Mouse (Mus musculus): Measurements from ENCODE around the gene Otogl. TPM values are rescaled to one million over a fixed set of nuclear protein-coding genes. Genes with fewer than 3 reads are reported as not detected.

The Otogl gene
- polyA plus RNA-seq, 1 experiment from 2014 or later, result 0.25 TPM

DNA sequence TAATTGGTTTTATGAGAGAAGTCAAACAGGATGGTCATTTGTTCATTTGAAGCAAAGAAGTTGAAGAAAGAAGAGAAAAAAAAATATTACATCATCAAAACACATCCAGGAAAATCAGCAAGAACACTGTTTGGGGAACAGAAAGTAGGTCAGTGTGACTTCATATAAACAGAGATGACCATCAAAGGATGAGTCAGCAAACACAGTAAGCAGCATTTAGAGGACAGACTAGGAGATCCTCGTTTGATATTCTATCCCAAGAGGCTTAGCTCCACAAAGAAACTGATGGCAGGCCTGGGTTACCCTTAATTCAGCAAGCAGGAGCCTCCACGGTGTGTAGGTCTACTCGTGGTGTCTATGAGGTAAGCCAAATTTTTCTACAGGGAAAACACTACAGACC lies 31.9 kb upstream of the Otogl start:
- no peak overlapping the region for H3K9ac ChIP-seq
- no peak overlapping the region for H3K4me2 ChIP-seq
- H3K27me3 ChIP-seq (ENCODE audit: insufficient read depth, low read length), result no peaks in the 10 kb centered on the region
- H3K4me1 ChIP-seq (ENCODE audit: insufficient read depth), result no peaks in the 10 kb centered on the region
- no peak overlapping the region for H3K27ac ChIP-seq (ENCODE audit: low read depth)
- H3K9me3 ChIP-seq (ENCODE audit: low read depth, low read length), result no peaks in the 10 kb centered on the region
- DNase-seq, result no peak
- 74% methylated on average over 3 of the region's 3 CpGs for WGBS
- no peaks in the 10 kb centered on the region for H3K36me3 ChIP-seq (ENCODE audit: insufficient read depth)
- no peak for ATAC-seq (ENCODE audit: insufficient read depth)
- TF ChIP-seq CTCF (IDR thresholded peaks at IDR 0.05; ENCODE audit: low read depth), result no peak
- no peak overlapping the region for H3K4me3 ChIP-seq (ENCODE audit: low read depth, low read length)

DNA sequence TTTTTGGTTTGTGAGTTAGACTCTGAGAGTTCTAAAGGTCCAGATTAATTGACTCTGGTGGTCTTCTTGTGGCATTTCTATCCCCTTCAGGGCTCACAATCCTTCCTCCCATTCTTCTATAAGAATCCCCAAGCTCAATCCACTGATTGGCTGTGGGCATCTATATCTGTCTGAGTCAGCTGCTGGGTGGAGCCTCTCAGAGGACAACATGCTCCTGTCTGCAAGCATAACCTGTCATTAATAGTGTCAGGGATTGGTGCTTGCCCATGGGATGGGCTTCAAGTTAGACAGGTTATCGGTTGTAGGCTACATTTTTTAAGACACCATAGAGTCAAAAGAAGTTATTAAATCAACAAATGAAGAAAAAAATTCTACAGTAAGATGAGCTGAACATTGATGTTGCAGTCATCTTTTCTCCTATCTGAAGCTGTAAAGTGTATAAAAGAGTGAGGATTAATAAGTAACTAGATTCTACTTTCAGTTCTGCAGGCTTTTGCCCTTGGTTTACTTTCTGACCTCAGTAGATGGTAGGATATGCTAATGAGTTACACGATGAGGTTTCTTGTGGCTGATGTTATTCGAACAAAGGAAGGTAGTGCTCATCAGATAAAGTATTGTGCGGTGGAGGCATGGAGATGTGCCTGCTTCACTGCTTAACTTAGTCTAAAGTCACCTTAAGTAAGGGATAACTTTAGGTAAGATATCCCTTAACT lies 29.4 kb upstream of the Otogl start:
- H3K27ac ChIP-seq (ENCODE audit: low read depth), result no peak overlapping the region
- WGBS, result 88% methylated on average over 4 of the region's 4 CpGs
- no peaks in the 10 kb centered on the region for H3K9me3 ChIP-seq (ENCODE audit: low read depth, low read length)
- H3K4me3 ChIP-seq (ENCODE audit: low read depth, low read length), result no peak overlapping the region
- ATAC-seq (ENCODE audit: insufficient read depth), result no peak
- no peak overlapping the region for H3K4me2 ChIP-seq
- H3K4me1 ChIP-seq (ENCODE audit: insufficient read depth), result no peaks in the 10 kb centered on the region
- no peak for DNase-seq
- H3K36me3 ChIP-seq (ENCODE audit: insufficient read depth), result no peaks in the 10 kb centered on the region
- H3K9ac ChIP-seq, result no peak overlapping the region
- TF ChIP-seq CTCF (IDR thresholded peaks at IDR 0.05; ENCODE audit: low read depth), result no peak
- no peaks in the 10 kb centered on the region for H3K27me3 ChIP-seq (ENCODE audit: insufficient read depth, low read length)

DNA sequence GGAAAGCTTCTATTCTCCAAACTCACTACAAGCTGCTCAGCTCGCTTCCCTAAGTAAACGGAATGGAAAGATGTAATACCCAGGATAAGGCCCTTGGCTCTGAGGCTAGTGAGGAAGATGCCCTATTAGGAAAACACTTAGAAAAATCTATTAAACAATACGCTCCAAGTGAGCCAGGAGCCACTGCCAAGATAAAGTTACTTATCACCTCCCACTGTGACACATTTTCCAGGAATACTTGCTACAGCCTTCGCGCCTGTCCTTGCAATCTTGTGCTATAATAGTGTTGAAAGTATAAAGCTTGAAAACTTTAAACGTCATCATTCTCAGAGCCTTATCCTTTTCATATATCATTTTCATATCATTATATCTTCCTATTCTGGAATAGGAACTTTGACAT lies 28.4 kb upstream of the Otogl start:
- Histone ChIP-seq H3K9ac (no peak overlapping the region), H3K9me3 (ENCODE audit: low read depth, low read length) (no peaks in the 10 kb centered on the region), H3K27ac (ENCODE audit: low read depth) (no peak overlapping the region), H3K36me3 (ENCODE audit: insufficient read depth) (no peaks in the 10 kb centered on the region), H3K4me2 (no peak overlapping the region), H3K4me1 (ENCODE audit: insufficient read depth) (no peaks in the 10 kb centered on the region), H3K27me3 (ENCODE audit: insufficient read depth, low read length) (no peaks in the 10 kb centered on the region), H3K4me3 (ENCODE audit: low read depth, low read length) (no peak overlapping the region)
- no peak for ATAC-seq (ENCODE audit: insufficient read depth)
- no peak for TF ChIP-seq CTCF (IDR thresholded peaks at IDR 0.05; ENCODE audit: low read depth)
- DNase-seq, result no peak
- 67% methylated on average over 6 of the region's 6 CpGs for WGBS

DNA sequence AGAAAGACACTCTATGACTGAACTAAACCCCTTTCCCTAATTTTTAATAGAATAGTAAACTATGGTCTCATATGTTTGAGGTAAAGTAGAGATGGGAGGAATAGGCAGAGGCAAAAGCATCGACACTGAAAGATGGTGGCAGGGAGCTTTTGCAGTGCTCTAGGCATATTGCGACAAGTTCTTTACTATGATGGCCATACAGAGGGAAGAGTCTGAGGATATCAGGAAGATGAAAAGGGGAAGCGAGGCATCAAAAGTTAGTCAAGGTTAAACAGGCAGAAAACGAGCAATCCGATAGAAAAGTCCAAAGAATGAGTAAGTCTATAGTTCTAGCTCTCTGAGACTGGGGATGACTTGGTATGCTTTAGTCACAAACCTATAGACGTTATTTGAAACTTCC lies 27.9 kb upstream of the Otogl start:
- no peaks in the 10 kb centered on the region for H3K9me3 ChIP-seq (ENCODE audit: low read depth, low read length)
- H3K27ac ChIP-seq (ENCODE audit: low read depth), result no peak overlapping the region
- no peaks in the 10 kb centered on the region for H3K36me3 ChIP-seq (ENCODE audit: insufficient read depth)
- ATAC-seq (ENCODE audit: insufficient read depth) (no peak), DNase-seq (no peak)
- H3K4me1 ChIP-seq (ENCODE audit: insufficient read depth), result no peaks in the 10 kb centered on the region
- no peak overlapping the region for H3K4me2 ChIP-seq
- no peak overlapping the region for H3K9ac ChIP-seq
- WGBS, result 84% methylated on average over 6 of the region's 6 CpGs
- no peak for TF ChIP-seq CTCF (IDR thresholded peaks at IDR 0.05; ENCODE audit: low read depth)
- no peak overlapping the region for H3K4me3 ChIP-seq (ENCODE audit: low read depth, low read length)
- no peaks in the 10 kb centered on the region for H3K27me3 ChIP-seq (ENCODE audit: insufficient read depth, low read length)

DNA sequence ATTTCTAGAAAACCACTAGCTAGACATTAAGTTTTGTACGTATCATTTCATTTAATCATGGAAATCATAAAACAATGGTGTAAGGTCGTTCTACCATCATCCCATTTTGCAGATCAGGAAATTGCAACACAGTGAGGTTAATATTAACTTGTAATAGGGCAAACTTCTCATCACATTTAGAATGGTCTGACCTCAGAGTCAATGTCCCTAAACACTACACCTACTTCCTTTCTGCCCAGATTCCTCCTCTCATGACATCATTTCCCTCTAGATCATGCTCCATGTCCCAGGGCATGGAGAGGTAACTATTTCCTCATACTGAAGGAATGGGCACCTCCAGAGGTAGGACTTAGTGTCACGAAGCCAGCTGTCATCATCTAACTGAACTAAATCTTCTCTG lies 22.1 kb upstream of the Otogl start:
- H3K9ac ChIP-seq, result no peak overlapping the region
- WGBS, result 85% methylated on average over 3 of the region's 3 CpGs

DNA sequence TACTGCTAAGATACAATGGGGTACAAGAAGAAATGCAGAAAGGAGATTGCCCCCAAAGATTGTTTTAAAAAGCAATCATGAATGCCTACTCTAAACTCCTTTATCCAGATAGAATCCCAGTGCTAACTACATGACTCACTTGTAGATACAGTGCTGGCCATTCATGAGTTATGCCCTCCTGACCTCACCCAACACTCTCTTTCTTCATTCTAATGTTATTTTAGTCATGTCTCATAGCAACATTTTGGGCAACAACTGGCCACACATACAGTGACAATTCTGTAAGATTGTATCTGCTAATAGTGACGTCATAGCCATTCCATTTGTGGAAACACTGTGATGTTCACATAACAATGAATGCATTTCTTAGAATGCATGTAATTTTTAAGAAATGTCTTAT lies 21.6 kb upstream of the Otogl start:
- ATAC-seq (ENCODE audit: insufficient read depth) (no peak), DNase-seq (no peak)
- no peak overlapping the region for H3K27ac ChIP-seq (ENCODE audit: low read depth)
- 82% methylated on average over 1 of the region's 1 CpGs for WGBS
- no peaks in the 10 kb centered on the region for H3K27me3 ChIP-seq (ENCODE audit: insufficient read depth, low read length)
- TF ChIP-seq CTCF (IDR thresholded peaks at IDR 0.05; ENCODE audit: low read depth), result no peak
- no peaks in the 10 kb centered on the region for H3K9me3 ChIP-seq (ENCODE audit: low read depth, low read length)
- no peaks in the 10 kb centered on the region for H3K36me3 ChIP-seq (ENCODE audit: insufficient read depth)
- no peak overlapping the region for H3K4me3 ChIP-seq (ENCODE audit: low read depth, low read length)
- no peak overlapping the region for H3K9ac ChIP-seq
- peaks cover 3% of the 10 kb centered on the region; the same call in 1 of the 2 replicates for H3K4me1 ChIP-seq (ENCODE audit: insufficient read depth)
- no peak overlapping the region for H3K4me2 ChIP-seq

More for the DNA sequence above, 22.1 kb upstream of the Otogl start:
- H3K36me3 ChIP-seq (ENCODE audit: insufficient read depth), result no peaks in the 10 kb centered on the region
- TF ChIP-seq CTCF (IDR thresholded peaks at IDR 0.05; ENCODE audit: low read depth), result no peak
- DNase-seq (no peak), ATAC-seq (ENCODE audit: insufficient read depth) (no peak)
- H3K4me1 ChIP-seq (ENCODE audit: insufficient read depth), result peaks cover 3% of the 10 kb centered on the region; the same call in 1 of the 2 replicates
- H3K27ac ChIP-seq (ENCODE audit: low read depth), result no peak overlapping the region
- H3K4me3 ChIP-seq (ENCODE audit: low read depth, low read length), result no peak overlapping the region
- H3K27me3 ChIP-seq (ENCODE audit: insufficient read depth, low read length), result no peaks in the 10 kb centered on the region
- no peak overlapping the region for H3K4me2 ChIP-seq
- no peaks in the 10 kb centered on the region for H3K9me3 ChIP-seq (ENCODE audit: low read depth, low read length)

DNA sequence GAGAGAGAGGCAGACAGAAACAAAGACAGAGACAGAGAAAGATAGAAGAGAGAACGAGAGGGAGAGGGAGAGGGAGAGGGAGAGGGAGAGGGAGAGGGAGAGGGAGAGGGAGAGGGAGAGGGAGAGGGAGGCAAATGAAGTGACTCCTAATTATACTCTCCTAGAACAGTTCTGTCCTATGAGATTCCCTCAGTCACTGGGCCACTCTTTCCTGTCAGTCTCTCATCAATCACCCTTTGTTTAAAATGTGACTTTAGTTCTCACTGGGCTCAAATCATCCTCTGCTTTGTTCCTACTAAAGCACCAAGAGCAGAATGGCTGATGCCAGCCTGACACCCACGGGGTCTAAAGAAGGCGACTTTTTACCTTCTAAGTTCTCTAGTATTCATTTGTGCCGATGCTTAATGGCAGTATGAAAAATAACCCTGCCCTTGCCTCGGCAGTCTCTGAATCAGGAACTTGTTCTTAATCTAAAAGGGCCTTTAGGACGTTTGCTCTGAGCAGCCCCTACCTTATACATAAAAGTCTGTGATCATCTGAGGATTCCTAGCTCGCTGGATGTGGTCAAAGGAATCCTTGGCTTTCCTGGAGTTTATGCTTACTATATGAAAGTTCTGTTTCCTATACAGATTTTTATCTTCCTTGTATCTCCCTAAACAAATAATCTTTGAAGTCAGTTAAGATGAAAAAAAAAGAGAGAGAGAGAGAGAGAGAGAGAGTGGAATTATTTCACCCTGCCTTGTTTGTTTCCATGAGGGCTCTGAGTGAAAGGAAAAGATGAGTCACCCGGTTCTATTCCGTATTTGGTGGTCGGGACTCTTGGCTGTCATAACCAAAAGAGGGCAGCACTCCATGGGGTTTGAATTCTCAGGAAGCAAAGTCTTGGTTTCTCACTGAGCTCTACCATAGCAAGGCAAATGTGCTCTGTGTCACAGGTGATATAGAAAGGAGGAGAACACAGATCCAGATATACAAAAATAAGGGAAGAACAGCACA lies 20.2 kb upstream of the Otogl start:
- WGBS, result 13% methylated on average over 9 of the region's 10 CpGs
- Histone ChIP-seq H3K9ac (no peak overlapping the region), H3K27me3 (ENCODE audit: insufficient read depth, low read length) (no peaks in the 10 kb centered on the region), H3K36me3 (ENCODE audit: insufficient read depth) (no peaks in the 10 kb centered on the region), H3K4me3 (ENCODE audit: low read depth, low read length) (no peak overlapping the region), H3K9me3 (ENCODE audit: low read depth, low read length) (no peaks in the 10 kb centered on the region), H3K27ac (ENCODE audit: low read depth) (peak overlapping the region; percentile 13; the same call in 1 of the 2 replicates), H3K4me2 (no peak overlapping the region), H3K4me1 (ENCODE audit: insufficient read depth) (peaks cover 3% of the 10 kb centered on the region; the same call in 1 of the 2 replicates)
- TF ChIP-seq CTCF (IDR thresholded peaks at IDR 0.05; ENCODE audit: low read depth), result peak; percentile 69
- DNase-seq (peak; percentile 92), ATAC-seq (ENCODE audit: insufficient read depth) (peak; percentile 48)
